Mouse (Mus musculus) kidney, embryonic 14.5 days (tissue): ENCODE measurements at regions not wholly inside any gene's neighbourhood (a gene's known extent, or its start where the extent isn't known, plus 50 kb on each side); places are given as distances from the start of the nearest gene placed in this dataset.

Experiments
- ATAC-seq: fragments of 200-750 bp; cut with Nextera tagmentation; 2 replicates; pipeline ENCODE4 v1.8.0; 2017; ENCODE audit warnings: moderate number of reproducible peaks, mild to moderate bottlenecking, moderate TSS enrichment, moderate library complexity; ENCODE audit not compliant: low FRiP score, low TSS enrichment
- H3K27ac ChIP-seq: fragments of 300-500 bp; sonication (generic); 2 replicates; pipeline ENCODE4 v1.5.1; 2014; ENCODE audit warnings: low read depth, mild to moderate bottlenecking, low read length, moderate library complexity, mixed read lengths
- H3K27me3 ChIP-seq: fragments of 300-500 bp; sonication (generic); 2 replicates; pipeline ENCODE4 v1.6.1; 2014; ENCODE audit warnings: mild to moderate bottlenecking, low read length; ENCODE audit not compliant: control insufficient read depth, insufficient read depth
- H3K36me3 ChIP-seq: fragments of 300-500 bp; sonication (generic); 2 replicates; pipeline ENCODE4 v1.6.1; 2014; ENCODE audit warnings: low read length, mixed read lengths; ENCODE audit not compliant: control insufficient read depth, insufficient read depth
- H3K4me1 ChIP-seq: fragments of 300-500 bp; sonication (generic); 2 replicates; pipeline ENCODE4 v1.6.1; 2014; ENCODE audit warnings: low read length, mixed read lengths; ENCODE audit not compliant: control insufficient read depth, insufficient read depth
- H3K4me2 ChIP-seq: fragments of 300-500 bp; sonication (generic); replicated peaks from 2 replicates; pipeline ENCODE4 v1.6.1; 2014; ENCODE audit warnings: low read depth, mild to moderate bottlenecking, low read length
- H3K4me3 ChIP-seq: fragments of 300-500 bp; sonication (generic); 2 replicates; pipeline ENCODE4 v1.5.1; 2014; ENCODE audit warnings: mild to moderate bottlenecking, low read length
- H3K9ac ChIP-seq: fragments of 300-500 bp; sonication (generic); 2 replicates; pipeline ENCODE4 v1.6.1; 2014; ENCODE audit warnings: low read depth, mild to moderate bottlenecking, low read length, moderate library complexity
- H3K9me3 ChIP-seq: fragments of 300-500 bp; sonication (generic); 2 replicates; pipeline ENCODE4 v1.6.1; 2016; ENCODE audit warnings: low read length; ENCODE audit not compliant: control insufficient read depth
- WGBS: fragments of 180-500 bp; shearing (Covaris S2); extraction: QIAGEN DNeasy Blood & Tissue Kit; methylation state at CpG from one replicate; pipeline ENCODE4 v1.1.7; 2014; 5-methylcytosine and 5-hydroxymethylcytosine counted together

GRCm38 (mm10) chr10:115025950-115026349 lies 158.9 kb downstream of the Tph2 start:
- Histone ChIP-seq H3K4me3 (no peak overlapping the region), H3K9ac (no peak overlapping the region), H3K36me3 (no peaks in the 10 kb centered on the region), H3K4me2 (no peak overlapping the region), H3K4me1 (no peaks in the 10 kb centered on the region), H3K9me3 (no peaks in the 10 kb centered on the region), H3K27me3 (no peaks in the 10 kb centered on the region), H3K27ac (no peak overlapping the region)
- ATAC-seq, result no peak
- 83% methylated on average over 2 of the region's 2 CpGs for WGBS

DNA sequence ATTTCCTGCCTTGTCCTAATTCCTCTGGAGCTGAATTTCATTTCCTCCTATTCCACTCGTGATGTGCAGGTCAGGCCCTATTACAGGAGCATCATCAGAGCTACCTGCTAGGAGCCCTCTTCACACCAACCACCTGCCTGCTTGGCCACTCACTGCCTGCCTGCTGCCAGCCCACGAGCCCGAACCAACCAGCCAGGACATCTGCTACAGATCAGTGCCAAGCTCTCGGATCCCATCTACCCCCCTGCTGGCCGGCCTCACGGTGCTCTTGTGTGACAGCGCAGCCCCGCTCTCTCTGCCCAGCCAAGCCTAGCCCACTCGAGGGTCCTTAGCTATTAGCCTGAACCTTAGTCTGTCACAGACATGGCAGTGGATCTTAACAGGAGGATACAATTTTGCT lies 165.4 kb downstream of the Tph2 start:
- 71% methylated on average over 9 of the region's 9 CpGs for WGBS

DNA sequence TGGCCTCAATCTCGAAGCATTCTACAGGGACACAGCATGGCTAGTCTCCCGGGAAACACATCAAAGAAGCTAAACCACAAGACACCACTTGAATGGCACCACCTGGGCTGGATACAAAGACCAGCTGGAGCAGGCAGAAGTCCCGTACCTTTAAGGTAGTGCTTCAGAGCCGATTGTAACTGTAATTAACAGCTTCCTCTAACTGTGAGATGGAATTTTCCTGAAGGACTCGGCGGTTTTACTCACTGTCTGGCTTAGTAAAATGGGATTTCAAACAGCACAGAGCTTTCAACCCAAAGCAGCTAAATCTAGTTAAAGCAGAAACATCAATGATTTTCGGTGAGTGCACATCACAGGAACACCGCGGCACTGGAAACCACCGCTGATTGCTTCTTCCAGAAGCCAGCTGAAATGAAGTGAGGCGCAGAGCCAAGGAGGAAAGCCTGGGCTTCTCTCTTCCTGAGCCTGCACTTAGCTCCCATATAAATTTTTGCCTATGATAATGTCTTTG lies 171.3 kb downstream of the Tph2 start:
- ATAC-seq, result no peak
- Histone ChIP-seq H3K4me3 (no peak overlapping the region), H3K9me3 (no peaks in the 10 kb centered on the region), H3K27ac (no peak overlapping the region), H3K4me2 (peak overlapping the region; percentile 26), H3K27me3 (no peaks in the 10 kb centered on the region), H3K36me3 (no peaks in the 10 kb centered on the region), H3K9ac (no peak overlapping the region), H3K4me1 (no peaks in the 10 kb centered on the region)
- 17% methylated on average over 11 of the region's 11 CpGs for WGBS

More for the DNA sequence above, 165.4 kb downstream of the Tph2 start:
- no peaks in the 10 kb centered on the region for H3K9me3 ChIP-seq
- no peak overlapping the region for H3K4me3 ChIP-seq
- H3K27ac ChIP-seq, result no peak overlapping the region
- no peaks in the 10 kb centered on the region for H3K4me1 ChIP-seq
- no peak overlapping the region for H3K9ac ChIP-seq
- no peak for ATAC-seq
- H3K36me3 ChIP-seq, result no peaks in the 10 kb centered on the region
- H3K4me2 ChIP-seq, result no peak overlapping the region
- H3K27me3 ChIP-seq, result no peaks in the 10 kb centered on the region

GRCm38 (mm10) chr10:115012922-115013321 lies 171.9 kb downstream of the Tph2 start:
- Histone ChIP-seq H3K27me3 (no peaks in the 10 kb centered on the region), H3K4me3 (no peak overlapping the region), H3K27ac (no peak overlapping the region), H3K4me1 (no peaks in the 10 kb centered on the region), H3K9me3 (no peaks in the 10 kb centered on the region), H3K4me2 (no peak overlapping the region), H3K9ac (no peak overlapping the region), H3K36me3 (no peaks in the 10 kb centered on the region)
- 76% methylated on average over 6 of the region's 6 CpGs for WGBS
- ATAC-seq, result no peak

- H3K4me1 ChIP-seq, result no peaks in the 10 kb centered on the region
- no peak overlapping the region for H3K4me2 ChIP-seq
- no peaks in the 10 kb centered on the region for H3K27me3 ChIP-seq
- no peak overlapping the region for H3K27ac ChIP-seq
- no peak overlapping the region for H3K9ac ChIP-seq
- no peaks in the 10 kb centered on the region for H3K36me3 ChIP-seq
- H3K9me3 ChIP-seq, result no peaks in the 10 kb centered on the region
- 76% methylated on average over 7 of the region's 7 CpGs for WGBS
- no peak overlapping the region for H3K4me3 ChIP-seq
- ATAC-seq, result no peak
Observed at GRCm38 (mm10) chr10:115012316-115012715, 172.5 kb downstream of the Tph2 start.

- Histone ChIP-seq H3K4me1 (no peaks in the 10 kb centered on the region), H3K36me3 (no peaks in the 10 kb centered on the region), H3K4me3 (no peak overlapping the region), H3K9ac (no peak overlapping the region), H3K27ac (no peak overlapping the region), H3K4me2 (no peak overlapping the region), H3K27me3 (no peaks in the 10 kb centered on the region), H3K9me3 (no peaks in the 10 kb centered on the region)
- no peak for ATAC-seq
- 81% methylated on average over 3 of the region's 3 CpGs for WGBS
Observed at GRCm38 (mm10) chr10:115011911-115012310, 172.9 kb downstream of the Tph2 start.

- Histone ChIP-seq H3K27me3 (no peaks in the 10 kb centered on the region), H3K9ac (no peak overlapping the region), H3K36me3 (no peaks in the 10 kb centered on the region), H3K4me3 (no peak overlapping the region), H3K9me3 (no peaks in the 10 kb centered on the region), H3K27ac (no peak overlapping the region), H3K4me2 (no peak overlapping the region), H3K4me1 (no peaks in the 10 kb centered on the region)
- WGBS, result 70% methylated on average over 3 of the region's 3 CpGs
- no peak for ATAC-seq
Observed at GRCm38 (mm10) chr10:114996400-114996799, 188.4 kb downstream of the Tph2 start.

DNA sequence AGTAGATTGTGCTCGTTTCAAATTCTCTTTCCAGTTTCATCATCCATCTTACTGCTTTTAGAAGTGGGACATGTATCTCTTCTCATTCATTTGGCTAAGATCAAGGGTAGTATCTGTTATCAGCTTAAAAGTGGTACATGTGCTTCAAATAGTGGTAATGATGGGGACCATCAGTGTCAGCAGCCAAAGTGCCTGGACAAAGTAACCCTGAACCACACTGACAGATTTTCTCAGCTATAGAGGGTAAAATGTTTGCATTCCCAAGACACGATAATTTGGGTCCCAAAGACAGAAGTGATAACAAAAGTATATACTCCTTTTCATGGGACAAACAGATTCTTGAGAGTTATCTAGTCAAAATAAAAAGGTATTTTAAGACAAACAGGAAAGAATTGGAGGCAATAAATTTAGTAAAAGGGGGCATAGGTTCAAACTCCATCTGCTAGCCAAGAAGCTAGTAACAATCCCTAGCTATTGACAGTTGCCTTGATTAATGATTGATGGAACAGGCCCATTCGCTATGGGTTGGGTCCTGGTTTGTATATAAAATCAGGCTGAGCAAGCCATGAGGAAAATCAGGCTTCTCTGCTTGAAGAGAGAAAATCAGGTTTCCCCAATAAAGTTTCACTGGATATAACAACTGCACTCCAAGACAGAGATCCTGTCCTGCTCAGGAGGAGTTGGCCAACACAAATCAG lies 189.5 kb downstream of the Tph2 start:
- H3K36me3 ChIP-seq, result no peaks in the 10 kb centered on the region
- no peaks in the 10 kb centered on the region for H3K27me3 ChIP-seq
- no peaks in the 10 kb centered on the region for H3K9me3 ChIP-seq
- ATAC-seq, result no peak
- no peak overlapping the region for H3K4me3 ChIP-seq
- no peaks in the 10 kb centered on the region for H3K4me1 ChIP-seq
- 72% methylated on average over 3 of the region's 3 CpGs for WGBS
- H3K27ac ChIP-seq, result no peak overlapping the region
- no peak overlapping the region for H3K9ac ChIP-seq
- no peak overlapping the region for H3K4me2 ChIP-seq

GRCm38 (mm10) chr10:114988453-114989226 lies 186.5 kb upstream of the Trhde start:
- WGBS, result 93% methylated on average over 8 of the region's 8 CpGs
- no peak for ATAC-seq
- H3K27me3 ChIP-seq, result no peaks in the 10 kb centered on the region

More at GRCm38 (mm10) chr10:114988453-114989226, 186.5 kb upstream of the Trhde start:
- Histone ChIP-seq H3K4me2 (no peak overlapping the region), H3K9ac (no peak overlapping the region), H3K9me3 (no peaks in the 10 kb centered on the region), H3K36me3 (no peaks in the 10 kb centered on the region), H3K27ac (no peak overlapping the region), H3K4me3 (no peak overlapping the region), H3K4me1 (no peaks in the 10 kb centered on the region)
